Mouse (Mus musculus): ENCODE data around the gene Gfi1. TPM values are rescaled to one million over a fixed set of nuclear protein-coding genes. Genes with fewer than 3 reads are reported as not detected.

The Gfi1 gene
- 45.5 TPM for polyA plus RNA-seq (2017; shearing (Covaris generic))

DNA sequence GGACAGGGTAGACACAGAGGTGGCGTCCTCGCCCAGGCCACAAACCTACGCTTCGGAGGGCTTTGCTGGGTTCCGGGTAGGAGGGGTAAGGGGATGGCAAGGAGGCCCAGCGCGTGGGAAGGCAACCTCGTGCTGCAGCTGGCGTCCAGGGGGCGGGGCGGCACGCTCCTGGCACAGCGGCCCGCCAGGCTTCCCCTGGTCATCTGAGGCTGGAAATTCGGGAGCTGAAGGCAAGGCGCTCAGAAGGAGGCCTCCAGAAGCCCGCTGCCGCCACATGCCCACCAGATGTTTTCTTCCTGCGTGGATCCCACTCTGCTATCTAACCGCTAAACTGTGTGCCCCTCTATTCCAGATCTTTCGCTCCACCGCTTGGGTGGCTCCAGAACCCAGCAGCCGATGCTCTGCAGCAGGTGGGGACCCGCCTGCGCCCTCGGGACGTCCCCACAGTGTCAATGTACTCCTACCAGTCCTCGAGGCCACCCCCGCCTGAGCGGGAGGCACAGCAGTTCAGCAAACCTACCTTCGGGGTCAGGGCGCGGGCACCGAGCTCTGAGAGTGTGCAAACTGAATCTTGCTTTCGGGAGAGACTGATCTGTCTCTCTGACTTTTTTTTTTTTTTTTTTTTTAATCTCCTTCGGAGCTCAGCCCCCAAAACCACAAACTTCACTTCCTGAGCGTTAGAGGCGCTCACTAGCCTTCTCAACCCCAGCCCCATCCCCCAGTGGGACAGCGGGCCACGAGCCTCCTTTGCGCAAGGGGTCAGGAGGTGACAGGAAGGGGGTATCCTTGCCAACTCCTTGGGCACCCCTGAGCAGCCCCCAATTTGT, at the start of gene Gfi1:
Gfi1 (minus strand) TSS at position 602 of the 827 bp plus-strand sequence.

Other genes starting within 250 kb of the Gfi1 start
- gene Gm42669, start 218.4 kb downstream of the Gfi1 start, polyA plus RNA-seq (2017; shearing (Covaris generic)): 0.35 TPM
- 0.19 TPM for gene 1700028K03Rik, start 191.3 kb downstream of the Gfi1 start, polyA plus RNA-seq (2017; shearing (Covaris generic))
- gene Rpap2, start 128.7 kb downstream of the Gfi1 start, polyA plus RNA-seq (2017; shearing (Covaris generic)): 33.4 TPM
- gene Glmn, start 128.1 kb downstream of the Gfi1 start, polyA plus RNA-seq (2017; shearing (Covaris generic)): 18.3 TPM
- gene Ube2d2b, start 104.1 kb upstream of the Gfi1 start, polyA plus RNA-seq (2017; shearing (Covaris generic)): not detected
- gene Evi5, start 149.1 kb upstream of the Gfi1 start, polyA plus RNA-seq (2017; shearing (Covaris generic)): 4.2 TPM
- 29.8 TPM for gene Rpl5, start 174.5 kb upstream of the Gfi1 start, polyA plus RNA-seq (2017; shearing (Covaris generic))

Measured in CD4-positive, CD25-positive, alpha-beta regulatory T cell (primary cell).